Mouse (Mus musculus): Measurements from ENCODE around the gene Ggps1. TPM values are rescaled to one million over a fixed set of nuclear protein-coding genes. Genes with fewer than 3 reads are reported as not detected.

The Ggps1 gene
- 69.9 and 75.6 TPM in 2 replicates for polyA plus RNA-seq (2014; fragmentation: Nextera tagmentation; extraction: Ambion mirVana)

- H3K4me1 ChIP-seq (ENCODE audit: control insufficient read depth, insufficient read depth, low read length) = no peaks in the 10 kb centered on the region
- H3K4me2 ChIP-seq (ENCODE audit: low read depth, low read length) = peak within 1 kb of the TSS; percentile 65
- WGBS = under 1% methylated on average over 64 of the region's 64 CpGs
- no peaks in the 10 kb centered on the region for H3K27me3 ChIP-seq (ENCODE audit: control insufficient read depth, insufficient read depth, low read length)
- DNase-seq (ENCODE audit: low spot score) = peak; percentile 98
- H3K27ac ChIP-seq (replicated peaks; ENCODE audit: low read depth, low read length) = peak within 1 kb of the TSS; percentile 94
- no peaks in the 10 kb centered on the region for H3K9me3 ChIP-seq (replicated peaks; ENCODE audit: control insufficient read depth, low read length)
- ATAC-seq (replicated peaks; ENCODE audit: insufficient number of reproducible peaks, low FRiP score, low TSS enrichment, low read depth) = peak; percentile 99
- H3K36me3 ChIP-seq (replicated peaks; ENCODE audit: control insufficient read depth, insufficient read depth, low read depth, low read length) = no peaks in the 10 kb centered on the region
- H3K4me3 ChIP-seq (ENCODE audit: low read depth, low read length) = peak within 1 kb of the TSS; percentile 100
- H3K9ac ChIP-seq (replicated peaks; ENCODE audit: low read length) = peak within 1 kb of the TSS; percentile 99
These were observed at the start of gene Ggps1, which contains the start of gene Arid4b for GRCm38 (mm10) chr13:14063013-14063941. Ggps1 (minus strand) TSS chr13:14063488. Arid4b (plus strand) TSS chr13:14063232.

DNA sequence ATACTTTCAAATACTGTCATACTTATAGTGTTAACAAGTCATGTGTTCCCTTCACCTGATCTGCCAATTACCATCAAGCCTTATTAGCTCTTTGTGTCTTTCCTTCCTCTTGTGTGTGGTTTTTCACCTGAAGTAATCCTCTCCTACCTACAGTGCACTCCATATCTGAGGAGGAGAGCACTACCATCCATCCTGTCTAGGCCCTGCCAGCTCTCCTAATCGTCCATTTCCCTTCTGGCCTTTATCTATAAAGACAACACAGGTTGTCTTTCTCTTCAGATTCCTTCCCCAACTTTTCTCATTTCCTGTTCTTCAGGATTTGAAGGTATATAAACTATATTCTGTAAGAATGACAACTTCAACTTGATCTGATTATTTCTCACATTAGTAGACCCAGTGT is 47.9 kb upstream of the Ggps1 start:
- 76% methylated on average over 1 of the region's 1 CpGs for WGBS

DNA sequence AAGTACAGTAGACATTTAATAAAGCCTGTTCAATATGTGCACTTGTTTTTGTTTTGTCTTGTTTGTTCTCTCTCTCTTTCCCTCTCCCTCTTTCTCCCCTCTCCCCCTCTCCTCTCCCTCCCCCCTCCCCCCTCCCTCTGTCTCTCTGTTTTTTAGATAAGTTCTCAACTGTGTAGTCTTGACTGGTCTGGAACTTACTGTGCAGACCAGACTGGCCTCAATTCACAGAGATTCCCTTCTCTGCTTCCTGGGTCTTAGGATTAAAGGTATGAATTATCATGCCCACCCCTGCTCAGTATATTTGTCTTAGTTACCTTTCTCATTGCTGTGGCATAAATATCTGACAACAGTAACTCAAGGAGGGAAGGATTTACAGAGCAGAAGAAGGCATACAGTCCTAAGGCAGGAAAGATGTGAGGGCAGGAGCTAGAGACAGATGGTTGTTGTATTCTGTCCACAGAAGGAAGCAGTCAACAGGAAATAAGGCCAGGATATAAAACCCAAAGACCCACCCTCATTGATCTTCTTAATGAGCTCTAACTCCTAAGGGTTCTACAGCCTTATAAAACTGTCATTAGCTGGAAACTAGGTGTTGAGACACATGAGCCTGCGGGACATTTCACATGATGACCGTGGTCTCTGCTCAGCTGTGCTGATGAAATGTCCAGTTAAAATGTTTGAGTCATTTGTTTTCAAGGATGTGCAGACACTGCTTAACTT is 47.0 kb upstream of the Ggps1 start:
- no peaks in the 10 kb centered on the region for H3K36me3 ChIP-seq (replicated peaks; ENCODE audit: control insufficient read depth, insufficient read depth, low read depth, low read length)
- no peaks in the 10 kb centered on the region for H3K27me3 ChIP-seq (ENCODE audit: control insufficient read depth, insufficient read depth, low read length)
- no peak overlapping the region for H3K4me3 ChIP-seq (ENCODE audit: low read depth, low read length)
- H3K4me1 ChIP-seq (ENCODE audit: control insufficient read depth, insufficient read depth, low read length) = no peaks in the 10 kb centered on the region
- no peak overlapping the region for H3K27ac ChIP-seq (replicated peaks; ENCODE audit: low read depth, low read length)
- H3K9me3 ChIP-seq (replicated peaks; ENCODE audit: control insufficient read depth, low read length) = no peaks in the 10 kb centered on the region
- no peak overlapping the region for H3K4me2 ChIP-seq (ENCODE audit: low read depth, low read length)
- H3K9ac ChIP-seq (replicated peaks; ENCODE audit: low read length) = no peak overlapping the region
- WGBS = 90% methylated on average over 2 of the region's 2 CpGs
- DNase-seq (ENCODE audit: low spot score) (no peak), ATAC-seq (replicated peaks; ENCODE audit: insufficient number of reproducible peaks, low FRiP score, low TSS enrichment, low read depth) (no peak)

More for the DNA sequence above, 47.9 kb upstream of the Ggps1 start:
- ATAC-seq (replicated peaks; ENCODE audit: insufficient number of reproducible peaks, low FRiP score, low TSS enrichment, low read depth) (no peak), DNase-seq (ENCODE audit: low spot score) (no peak)
- H3K4me2 ChIP-seq (ENCODE audit: low read depth, low read length) = no peak overlapping the region
- no peaks in the 10 kb centered on the region for H3K9me3 ChIP-seq (replicated peaks; ENCODE audit: control insufficient read depth, low read length)
- no peak overlapping the region for H3K9ac ChIP-seq (replicated peaks; ENCODE audit: low read length)
- no peaks in the 10 kb centered on the region for H3K36me3 ChIP-seq (replicated peaks; ENCODE audit: control insufficient read depth, insufficient read depth, low read depth, low read length)
- H3K4me1 ChIP-seq (ENCODE audit: control insufficient read depth, insufficient read depth, low read length) = no peaks in the 10 kb centered on the region
- H3K27ac ChIP-seq (replicated peaks; ENCODE audit: low read depth, low read length) = no peak overlapping the region
- H3K27me3 ChIP-seq (ENCODE audit: control insufficient read depth, insufficient read depth, low read length) = no peaks in the 10 kb centered on the region
- H3K4me3 ChIP-seq (ENCODE audit: low read depth, low read length) = no peak overlapping the region

GRCm38 (mm10) chr13:14103026-14103425 is 39.7 kb upstream of the Ggps1 start:
- Histone ChIP-seq H3K4me1 (ENCODE audit: control insufficient read depth, insufficient read depth, low read length) (no peaks in the 10 kb centered on the region), H3K27me3 (ENCODE audit: control insufficient read depth, insufficient read depth, low read length) (no peaks in the 10 kb centered on the region), H3K36me3 (replicated peaks; ENCODE audit: control insufficient read depth, insufficient read depth, low read depth, low read length) (no peaks in the 10 kb centered on the region), H3K27ac (replicated peaks; ENCODE audit: low read depth, low read length) (no peak overlapping the region), H3K9me3 (replicated peaks; ENCODE audit: control insufficient read depth, low read length) (no peaks in the 10 kb centered on the region), H3K9ac (replicated peaks; ENCODE audit: low read length) (no peak overlapping the region), H3K4me3 (ENCODE audit: low read depth, low read length) (no peak overlapping the region), H3K4me2 (ENCODE audit: low read depth, low read length) (no peak overlapping the region)
- no peak for ATAC-seq (replicated peaks; ENCODE audit: insufficient number of reproducible peaks, low FRiP score, low TSS enrichment, low read depth)
- WGBS = 81% methylated on average over 1 of the region's 1 CpGs
- DNase-seq (ENCODE audit: low spot score) = no peak

- no peaks in the 10 kb centered on the region for H3K9me3 ChIP-seq (replicated peaks; ENCODE audit: control insufficient read depth, low read length)
These were observed 25.4 kb upstream of the Ggps1 start for GRCm38 (mm10) chr13:14088669-14089068.

DNA sequence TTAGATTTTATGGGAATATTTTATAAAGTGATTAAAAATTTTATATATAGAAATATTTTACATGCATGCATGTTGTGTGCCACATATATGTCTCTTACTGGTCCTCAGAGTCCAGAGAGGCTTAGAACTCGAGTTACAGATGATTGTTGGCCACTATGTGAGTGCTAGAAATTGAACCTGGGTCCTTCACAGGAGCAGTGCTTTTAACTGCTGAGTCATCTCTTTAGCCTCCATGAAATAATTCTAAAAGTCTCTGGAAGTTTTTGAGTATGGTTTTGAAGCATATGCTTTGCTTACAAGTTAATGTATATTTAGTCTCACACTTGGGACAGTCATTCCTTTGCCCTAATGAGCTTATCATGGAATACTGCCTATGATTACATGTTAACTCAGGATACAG is 12.0 kb upstream of the Ggps1 start:
- 83% methylated on average over 1 of the region's 1 CpGs for WGBS
- H3K4me3 ChIP-seq (ENCODE audit: low read depth, low read length) = no peak overlapping the region
- ATAC-seq (replicated peaks; ENCODE audit: insufficient number of reproducible peaks, low FRiP score, low TSS enrichment, low read depth) (no peak), DNase-seq (ENCODE audit: low spot score) (no peak)
- no peaks in the 10 kb centered on the region for H3K27me3 ChIP-seq (ENCODE audit: control insufficient read depth, insufficient read depth, low read length)
- H3K9ac ChIP-seq (replicated peaks; ENCODE audit: low read length) = no peak overlapping the region
- no peaks in the 10 kb centered on the region for H3K9me3 ChIP-seq (replicated peaks; ENCODE audit: control insufficient read depth, low read length)
- no peak overlapping the region for H3K4me2 ChIP-seq (ENCODE audit: low read depth, low read length)
- no peaks in the 10 kb centered on the region for H3K36me3 ChIP-seq (replicated peaks; ENCODE audit: control insufficient read depth, insufficient read depth, low read depth, low read length)
- H3K4me1 ChIP-seq (ENCODE audit: control insufficient read depth, insufficient read depth, low read length) = no peaks in the 10 kb centered on the region
- no peak overlapping the region for H3K27ac ChIP-seq (replicated peaks; ENCODE audit: low read depth, low read length)

More at GRCm38 (mm10) chr13:14088669-14089068, 25.4 kb upstream of the Ggps1 start:
- DNase-seq (ENCODE audit: low spot score) (no peak), ATAC-seq (replicated peaks; ENCODE audit: insufficient number of reproducible peaks, low FRiP score, low TSS enrichment, low read depth) (no peak)
- H3K27me3 ChIP-seq (ENCODE audit: control insufficient read depth, insufficient read depth, low read length) = no peaks in the 10 kb centered on the region
- H3K9ac ChIP-seq (replicated peaks; ENCODE audit: low read length) = no peak overlapping the region
- H3K36me3 ChIP-seq (replicated peaks; ENCODE audit: control insufficient read depth, insufficient read depth, low read depth, low read length) = no peaks in the 10 kb centered on the region
- H3K27ac ChIP-seq (replicated peaks; ENCODE audit: low read depth, low read length) = no peak overlapping the region
- H3K4me2 ChIP-seq (ENCODE audit: low read depth, low read length) = no peak overlapping the region
- no peak overlapping the region for H3K4me3 ChIP-seq (ENCODE audit: low read depth, low read length)
- no peaks in the 10 kb centered on the region for H3K4me1 ChIP-seq (ENCODE audit: control insufficient read depth, insufficient read depth, low read length)
- 86% methylated on average over 1 of the region's 1 CpGs for WGBS

- Histone ChIP-seq H3K4me1 (ENCODE audit: control insufficient read depth, insufficient read depth, low read length) (no peaks in the 10 kb centered on the region), H3K36me3 (replicated peaks; ENCODE audit: control insufficient read depth, insufficient read depth, low read depth, low read length) (no peaks in the 10 kb centered on the region), H3K9me3 (replicated peaks; ENCODE audit: control insufficient read depth, low read length) (no peaks in the 10 kb centered on the region), H3K4me2 (ENCODE audit: low read depth, low read length) (no peak overlapping the region), H3K9ac (replicated peaks; ENCODE audit: low read length) (no peak overlapping the region), H3K27me3 (ENCODE audit: control insufficient read depth, insufficient read depth, low read length) (no peaks in the 10 kb centered on the region), H3K27ac (replicated peaks; ENCODE audit: low read depth, low read length) (no peak overlapping the region), H3K4me3 (ENCODE audit: low read depth, low read length) (no peak overlapping the region)
- ATAC-seq (replicated peaks; ENCODE audit: insufficient number of reproducible peaks, low FRiP score, low TSS enrichment, low read depth) = no peak
- WGBS = 98% methylated on average over 1 of the region's 1 CpGs
- no peak for DNase-seq (ENCODE audit: low spot score)
These were observed 11.1 kb upstream of the Ggps1 start for GRCm38 (mm10) chr13:14074371-14074770.

- DNase-seq (ENCODE audit: low spot score) (no peak), ATAC-seq (replicated peaks; ENCODE audit: insufficient number of reproducible peaks, low FRiP score, low TSS enrichment, low read depth) (no peak)
- 100% methylated on average over 1 of the region's 1 CpGs for WGBS
- no peak overlapping the region for H3K4me3 ChIP-seq (ENCODE audit: low read depth, low read length)
- no peak overlapping the region for H3K4me2 ChIP-seq (ENCODE audit: low read depth, low read length)
- H3K4me1 ChIP-seq (ENCODE audit: control insufficient read depth, insufficient read depth, low read length) = no peaks in the 10 kb centered on the region
- H3K9ac ChIP-seq (replicated peaks; ENCODE audit: low read length) = no peak overlapping the region
- H3K27me3 ChIP-seq (ENCODE audit: control insufficient read depth, insufficient read depth, low read length) = no peaks in the 10 kb centered on the region
- H3K36me3 ChIP-seq (replicated peaks; ENCODE audit: control insufficient read depth, insufficient read depth, low read depth, low read length) = no peaks in the 10 kb centered on the region
- no peak overlapping the region for H3K27ac ChIP-seq (replicated peaks; ENCODE audit: low read depth, low read length)
- H3K9me3 ChIP-seq (replicated peaks; ENCODE audit: control insufficient read depth, low read length) = no peaks in the 10 kb centered on the region
These were observed 6.0 kb upstream of the Ggps1 start for GRCm38 (mm10) chr13:14069291-14069690.

Measured in embryonic facial prominence, embryonic 11.5 days (tissue).